Mouse (Mus musculus): ENCODE results near the gene Lactb. TPM values are rescaled to one million over a fixed set of nuclear protein-coding genes. Genes with fewer than 3 reads are reported as not detected.

Gene Lactb
- polyA plus RNA-seq, 1 experiment from 2014 or later, result 15.0 TPM

- no peak overlapping the region for H3K4me2 ChIP-seq (ENCODE audit: low read depth, low read length)
- no peak for ATAC-seq (ENCODE audit: low read depth)
- no peak overlapping the region for H3K9ac ChIP-seq (replicated peaks; ENCODE audit: low read depth, low read length)
- H3K4me3 ChIP-seq (ENCODE audit: low read depth, low read length), result no peak overlapping the region
- H3K27ac ChIP-seq (ENCODE audit: low read depth, low read length), result no peak overlapping the region
- WGBS, result 8% methylated on average over 4 of the region's 4 CpGs
- H3K36me3 ChIP-seq (ENCODE audit: control insufficient read depth, insufficient read depth, low read length), result no peaks in the 10 kb centered on the region
- H3K9me3 ChIP-seq (ENCODE audit: control insufficient read depth, low read length), result no peaks in the 10 kb centered on the region
- H3K4me1 ChIP-seq (ENCODE audit: control insufficient read depth, insufficient read depth, low read length), result 0 out of 2 replicates have a peak, but pooled peaks cover 3% of the 10 kb centered on the region
- no peaks in the 10 kb centered on the region for H3K27me3 ChIP-seq (ENCODE audit: control insufficient read depth, insufficient read depth, low read length)
Measured at GRCm38 (mm10) chr9:66938836-66939235, 36.4 kb downstream of the Lactb start.

- Histone ChIP-seq H3K4me1 (ENCODE audit: control insufficient read depth, insufficient read depth, low read length) (peaks cover 6% of the 10 kb centered on the region; the same call in 1 of the 2 replicates), H3K9me3 (ENCODE audit: control insufficient read depth, low read length) (no peaks in the 10 kb centered on the region), H3K27ac (ENCODE audit: low read depth, low read length) (no peak overlapping the region), H3K36me3 (ENCODE audit: control insufficient read depth, insufficient read depth, low read length) (no peaks in the 10 kb centered on the region), H3K27me3 (ENCODE audit: control insufficient read depth, insufficient read depth, low read length) (no peaks in the 10 kb centered on the region), H3K4me3 (ENCODE audit: low read depth, low read length) (no peak overlapping the region), H3K4me2 (ENCODE audit: low read depth, low read length) (no peak overlapping the region), H3K9ac (replicated peaks; ENCODE audit: low read depth, low read length) (no peak overlapping the region)
- WGBS, result 59% methylated on average over 8 of the region's 8 CpGs
- no peak for ATAC-seq (ENCODE audit: low read depth)
Measured at GRCm38 (mm10) chr9:66937507-66937906, 37.8 kb downstream of the Lactb start.

- H3K9ac ChIP-seq (replicated peaks; ENCODE audit: low read depth, low read length), result no peak overlapping the region
Measured at GRCm38 (mm10) chr9:66933869-66934808, 41.1 kb downstream of the Lactb start.

GRCm38 (mm10) chr9:66930351-66930750 lies 44.9 kb downstream of the Lactb start:
- H3K27me3 ChIP-seq (ENCODE audit: control insufficient read depth, insufficient read depth, low read length), result no peaks in the 10 kb centered on the region
- no peaks in the 10 kb centered on the region for H3K9me3 ChIP-seq (ENCODE audit: control insufficient read depth, low read length)
- no peak overlapping the region for H3K4me3 ChIP-seq (ENCODE audit: low read depth, low read length)
- ATAC-seq (ENCODE audit: low read depth), result no peak
- no peak overlapping the region for H3K4me2 ChIP-seq (ENCODE audit: low read depth, low read length)
- H3K4me1 ChIP-seq (ENCODE audit: control insufficient read depth, insufficient read depth, low read length), result peaks cover 6% of the 10 kb centered on the region; the same call in 1 of the 2 replicates
- H3K27ac ChIP-seq (ENCODE audit: low read depth, low read length), result no peak overlapping the region
- 67% methylated on average over 7 of the region's 7 CpGs for WGBS
- no peak overlapping the region for H3K9ac ChIP-seq (replicated peaks; ENCODE audit: low read depth, low read length)
- no peaks in the 10 kb centered on the region for H3K36me3 ChIP-seq (ENCODE audit: control insufficient read depth, insufficient read depth, low read length)

More at GRCm38 (mm10) chr9:66933869-66934808, 41.1 kb downstream of the Lactb start:
- Histone ChIP-seq H3K27me3 (ENCODE audit: control insufficient read depth, insufficient read depth, low read length) (no peaks in the 10 kb centered on the region), H3K27ac (ENCODE audit: low read depth, low read length) (peak overlapping the region; percentile 30), H3K4me1 (ENCODE audit: control insufficient read depth, insufficient read depth, low read length) (peaks cover 6% of the 10 kb centered on the region; the same call in 1 of the 2 replicates), H3K36me3 (ENCODE audit: control insufficient read depth, insufficient read depth, low read length) (no peaks in the 10 kb centered on the region), H3K4me3 (ENCODE audit: low read depth, low read length) (no peak overlapping the region), H3K4me2 (ENCODE audit: low read depth, low read length) (no peak overlapping the region), H3K9me3 (ENCODE audit: control insufficient read depth, low read length) (no peaks in the 10 kb centered on the region)
- WGBS, result 30% methylated on average over 19 of the region's 19 CpGs
- ATAC-seq (ENCODE audit: low read depth), result peak; percentile 75

GRCm38 (mm10) chr9:66927696-66928402 lies 47.4 kb downstream of the Lactb start:
- 54% methylated on average over 8 of the region's 8 CpGs for WGBS
- Histone ChIP-seq H3K4me3 (ENCODE audit: low read depth, low read length) (no peak overlapping the region), H3K4me1 (ENCODE audit: control insufficient read depth, insufficient read depth, low read length) (no peaks in the 10 kb centered on the region), H3K27ac (ENCODE audit: low read depth, low read length) (no peak overlapping the region), H3K9ac (replicated peaks; ENCODE audit: low read depth, low read length) (no peak overlapping the region), H3K4me2 (ENCODE audit: low read depth, low read length) (no peak overlapping the region), H3K27me3 (ENCODE audit: control insufficient read depth, insufficient read depth, low read length) (no peaks in the 10 kb centered on the region), H3K9me3 (ENCODE audit: control insufficient read depth, low read length) (no peaks in the 10 kb centered on the region), H3K36me3 (ENCODE audit: control insufficient read depth, insufficient read depth, low read length) (no peaks in the 10 kb centered on the region)
- no peak for ATAC-seq (ENCODE audit: low read depth)

- Histone ChIP-seq H3K27ac (ENCODE audit: low read depth, low read length) (no peak overlapping the region), H3K36me3 (ENCODE audit: control insufficient read depth, insufficient read depth, low read length) (no peaks in the 10 kb centered on the region), H3K9ac (replicated peaks; ENCODE audit: low read depth, low read length) (no peak overlapping the region), H3K9me3 (ENCODE audit: control insufficient read depth, low read length) (no peaks in the 10 kb centered on the region), H3K4me3 (ENCODE audit: low read depth, low read length) (no peak overlapping the region), H3K27me3 (ENCODE audit: control insufficient read depth, insufficient read depth, low read length) (no peaks in the 10 kb centered on the region), H3K4me2 (ENCODE audit: low read depth, low read length) (no peak overlapping the region), H3K4me1 (ENCODE audit: control insufficient read depth, insufficient read depth, low read length) (no peaks in the 10 kb centered on the region)
- 81% methylated on average over 3 of the region's 3 CpGs for WGBS
- no peak for ATAC-seq (ENCODE audit: low read depth)
Measured at GRCm38 (mm10) chr9:66925853-66926252, 49.4 kb downstream of the Lactb start.

- Histone ChIP-seq H3K9me3 (ENCODE audit: control insufficient read depth, low read length) (no peaks in the 10 kb centered on the region), H3K36me3 (ENCODE audit: control insufficient read depth, insufficient read depth, low read length) (no peaks in the 10 kb centered on the region), H3K27me3 (ENCODE audit: control insufficient read depth, insufficient read depth, low read length) (no peaks in the 10 kb centered on the region), H3K27ac (ENCODE audit: low read depth, low read length) (no peak overlapping the region), H3K4me3 (ENCODE audit: low read depth, low read length) (no peak overlapping the region), H3K4me1 (ENCODE audit: control insufficient read depth, insufficient read depth, low read length) (peaks cover 5% of the 10 kb centered on the region; the same call in 1 of the 2 replicates), H3K4me2 (ENCODE audit: low read depth, low read length) (no peak overlapping the region), H3K9ac (replicated peaks; ENCODE audit: low read depth, low read length) (no peak overlapping the region)
- no peak for ATAC-seq (ENCODE audit: low read depth)
- WGBS, result 97% methylated on average over 1 of the region's 1 CpGs
Measured at GRCm38 (mm10) chr9:66922076-66922475, 53.2 kb downstream of the Lactb start.

GRCm38 (mm10) chr9:66920488-66921279 lies 54.6 kb downstream of the Lactb start:
- ATAC-seq (ENCODE audit: low read depth), result no peak
- Histone ChIP-seq H3K4me1 (ENCODE audit: control insufficient read depth, insufficient read depth, low read length) (peaks cover 5% of the 10 kb centered on the region; the same call in 1 of the 2 replicates), H3K36me3 (ENCODE audit: control insufficient read depth, insufficient read depth, low read length) (no peaks in the 10 kb centered on the region), H3K27me3 (ENCODE audit: control insufficient read depth, insufficient read depth, low read length) (no peaks in the 10 kb centered on the region), H3K4me2 (ENCODE audit: low read depth, low read length) (peak overlapping the region; percentile 34; the same call in 1 of the 2 replicates), H3K27ac (ENCODE audit: low read depth, low read length) (no peak overlapping the region), H3K9me3 (ENCODE audit: control insufficient read depth, low read length) (no peaks in the 10 kb centered on the region), H3K4me3 (ENCODE audit: low read depth, low read length) (no peak overlapping the region), H3K9ac (replicated peaks; ENCODE audit: low read depth, low read length) (no peak overlapping the region)
- 3% methylated on average over 6 of the region's 6 CpGs for WGBS

All from neural tube, embryonic 14.5 days (tissue).